Comparison of ENCODE assay signal across 8 mouse cellular contexts in genomic region chr14:31269456-31270100, GRCm38 (mm10). TPM values are rescaled to one million over a fixed set of nuclear protein-coding genes. Genes with fewer than 3 reads are reported as not detected.
DNase-seq lines count a peak whose midpoint lies in the region; TF ChIP-seq lines count a peak whose summit lies in the region.

No protein-coding gene starts in this region.

- H3K27ac ChIP-seq in cortical plate, adult 2 months (ENCODE audit: insufficient read depth, low read length), result peak overlapping the region; percentile 93
- no peak overlapping the region for H3K27ac ChIP-seq in cerebellum, adult 2 months (ENCODE audit: insufficient read depth, low read length)

- WGBS in cerebellum, adult 2 months, result 19% methylated on average over 28 of the region's 28 CpGs

- peak; percentile 41 to 63 for DNase-seq in cerebellum, postnatal 14 days
- DNase-seq in cerebellum, adult 9-10 months, result no peak
- DNase-seq in heart, postnatal 4 days, result peak; percentile 47
- peak; percentile 40 for DNase-seq in left cerebral cortex, adult 11 months (ENCODE audit: low spot score)
- peak; percentile 39 for DNase-seq in lung, postnatal 14 days
- DNase-seq in right cerebral cortex, adult 2 months (ENCODE audit: low spot score in 2 of 2), result peak; percentile 40 to 53
- DNase-seq in cerebellum, adult 2 months, result no peak

- no peaks in the 10 kb centered on the region for H3K27me3 ChIP-seq in cerebellum, adult 2 months (ENCODE audit: control insufficient read depth, insufficient read depth, low read length)

- peak overlapping the region; percentile 9 for H3K4me3 ChIP-seq in cortical plate, adult 2 months (ENCODE audit: insufficient read depth, low read length)
- no peak overlapping the region for H3K4me3 ChIP-seq in cerebellum, adult 2 months (replicated peaks; ENCODE audit: insufficient read depth, low read depth, low read length)

- H3K4me1 ChIP-seq in cortical plate, adult 2 months (ENCODE audit: control insufficient read depth, insufficient read depth, low read length), result peaks cover 11% of the 10 kb centered on the region
- H3K4me1 ChIP-seq in cerebellum, adult 2 months (ENCODE audit: control insufficient read depth, insufficient read depth, low read length), result no peaks in the 10 kb centered on the region

- no peak for TF ChIP-seq CTCF in cortical plate, adult 2 months (IDR thresholded peaks at IDR 0.05; ENCODE audit: extremely low read depth, insufficient read depth, low read length)
- no peak for TF ChIP-seq CTCF in cerebellum, adult 2 months (IDR thresholded peaks at IDR 0.05; ENCODE audit: borderline replicate concordance, insufficient read depth, low read depth, low read length)

- TF ChIP-seq POLR2A in cortical plate, adult 2 months (IDR thresholded peaks at IDR 0.05; ENCODE audit: extremely low read depth, insufficient read depth, low read length), result no peak
- TF ChIP-seq POLR2A in cerebellum, adult 2 months (IDR thresholded peaks at IDR 0.05; ENCODE audit: borderline replicate concordance, insufficient read depth, low read length), result no peak

RNA-seq across cellular contexts. Expression of gene Bap1, which starts 18.3 kb away (rescaled TPM):
- 140 and 143 TPM in 2 replicates for polyA plus RNA-seq in cortical plate, adult 2 months (2012; rRNA removed)
- total RNA-seq in heart, postnatal 4 days (2021), result 10 to 100 TPM; 54.4 to 54.8 TPM
- polyA plus RNA-seq in cerebellum, adult 2 months (2012; rRNA removed), result 128 and 131 TPM in 2 replicates

RNA-seq across cellular contexts. Expression of gene Phf7, which starts 18.5 kb away (rescaled TPM):
- polyA plus RNA-seq in cortical plate, adult 2 months (2012; rRNA removed), result 5.3 and 7.6 TPM in 2 replicates
- total RNA-seq in heart, postnatal 4 days (2021), result 1 to 10 TPM; 5.5 to 6.4 TPM
- 6.5 and 7.8 TPM in 2 replicates for polyA plus RNA-seq in cerebellum, adult 2 months (2012; rRNA removed)

RNA-seq across cellular contexts. Expression of gene Sema3g, which starts 51.9 kb away (rescaled TPM):
- 3.1 and 3.2 TPM in 2 replicates for polyA plus RNA-seq in cortical plate, adult 2 months (2012; rRNA removed)
- 10 to 100 TPM in 1 of 2 experiments, 1 to 10 TPM in 1; 9.2 to 11.4 TPM for total RNA-seq in heart, postnatal 4 days (2021)
- 3.0 and 3.2 TPM in 2 replicates for polyA plus RNA-seq in cerebellum, adult 2 months (2012; rRNA removed)

RNA-seq across cellular contexts. Expression of gene Nisch, which starts 52.8 kb away (rescaled TPM):
- 293 TPM in 2 replicates for polyA plus RNA-seq in cortical plate, adult 2 months (2012; rRNA removed)
- 100 to 1,000 TPM; 301 to 310 TPM for total RNA-seq in heart, postnatal 4 days (2021)
- polyA plus RNA-seq in cerebellum, adult 2 months (2012; rRNA removed), result 292 and 304 TPM in 2 replicates

RNA-seq across cellular contexts. Expression of gene Dnah1, which starts 54.1 kb away (rescaled TPM):
- polyA plus RNA-seq in cortical plate, adult 2 months (2012; rRNA removed), result 6.0 and 6.5 TPM in 2 replicates
- total RNA-seq in heart, postnatal 4 days (2021), result under 1 TPM; 0.21 to 0.29 TPM
- polyA plus RNA-seq in cerebellum, adult 2 months (2012; rRNA removed), result 1.3 and 1.9 TPM in 2 replicates

Comparison
In these comparisons a context has a peak if more than half of its experiments do, and no peak if none do; other contexts are left out.
1. DNase-seq: peak in cerebellum, postnatal 14 days (2 of 2), heart, postnatal 4 days (single experiment), left cerebral cortex, adult 11 months (single experiment), lung, postnatal 14 days (single experiment) and right cerebral cortex, adult 2 months (2 of 2); none in cerebellum, adult 9-10 months (single experiment) and cerebellum, adult 2 months (0 of 2).